Mouse (Mus musculus): ENCODE measurements around the gene Cd68. TPM values are rescaled to one million over a fixed set of nuclear protein-coding genes. Genes with fewer than 3 reads are reported as not detected.
A peak's percentile ranks its signal among the peaks of the same experiment; 100 is the strongest.

The Cd68 gene
- polyA plus RNA-seq, 1 experiment from 2014 or later = 18.9 TPM

MicroRNAs encoded within 50 kb of the gene (microRNA counts, 519-probe panel; counts per million panel counts)
- microRNA mmu-miR-1934 = not detected
- 2,797 counts per million, percentile 64 among the panel's probes with 10 or more counts for microRNA mmu-miR-467f

Small RNA genes within 50 kb of the gene (microRNA-seq; reads per million reads assigned to microRNA genes)
- gene Mir1934 = 2.8 reads per million, percentile 15 among the genes with 10 or more reads in this experiment
- not detected for gene Mir467f

Other genes with a start within 250 kb of the Cd68 start
- gene Dnah2, start 117.0 kb downstream of the Cd68 start, polyA plus RNA-seq (2015; fragmentation: Nextera tagmentation; extraction: Ambion mirVana) = 0.54 and 0.69 TPM in 2 replicates
- 7.2 and 7.3 TPM in 2 replicates for gene Efnb3, start 105.9 kb downstream of the Cd68 start, polyA plus RNA-seq (2015; fragmentation: Nextera tagmentation; extraction: Ambion mirVana)
- gene Wrap53, start 85.9 kb downstream of the Cd68 start, polyA plus RNA-seq (2015; fragmentation: Nextera tagmentation; extraction: Ambion mirVana) = 19.3 and 21.6 TPM in 2 replicates
- gene Trp53, start 85.8 kb downstream of the Cd68 start, polyA plus RNA-seq (2015; fragmentation: Nextera tagmentation; extraction: Ambion mirVana) = 118 and 120 TPM in 2 replicates
- 9.5 and 10.4 TPM in 2 replicates for gene Atp1b2, start 60.2 kb downstream of the Cd68 start, polyA plus RNA-seq (2015; fragmentation: Nextera tagmentation; extraction: Ambion mirVana)
- 1.3 and 2.2 TPM in 2 replicates for gene Shbg, start 48.2 kb downstream of the Cd68 start, polyA plus RNA-seq (2015; fragmentation: Nextera tagmentation; extraction: Ambion mirVana)
- 18.1 and 19.6 TPM in 2 replicates for gene Sat2, start 44.1 kb downstream of the Cd68 start, polyA plus RNA-seq (2015; fragmentation: Nextera tagmentation; extraction: Ambion mirVana)
- 20.9 and 22.1 TPM in 2 replicates for gene Fxr2, start 33.2 kb downstream of the Cd68 start, polyA plus RNA-seq (2015; fragmentation: Nextera tagmentation; extraction: Ambion mirVana)
- gene Sox15, start 10.8 kb downstream of the Cd68 start, polyA plus RNA-seq (2015; fragmentation: Nextera tagmentation; extraction: Ambion mirVana) = 7.7 and 7.9 TPM in 2 replicates
- gene Mpdu1, start 3.5 kb downstream of the Cd68 start, polyA plus RNA-seq (2015; fragmentation: Nextera tagmentation; extraction: Ambion mirVana) = 67.7 and 68.8 TPM in 2 replicates
- gene Eif4a1, start 6.3 kb upstream of the Cd68 start, polyA plus RNA-seq (2015; fragmentation: Nextera tagmentation; extraction: Ambion mirVana) = 454 and 462 TPM in 2 replicates
- gene Senp3, start 15.9 kb upstream of the Cd68 start, polyA plus RNA-seq (2015; fragmentation: Nextera tagmentation; extraction: Ambion mirVana) = 66.3 and 68.5 TPM in 2 replicates
- gene Tnfsf13, start 19.6 kb upstream of the Cd68 start, polyA plus RNA-seq (2015; fragmentation: Nextera tagmentation; extraction: Ambion mirVana) = 0.59 and 1.0 TPM in 2 replicates
- gene Tnfsf12, start 29.7 kb upstream of the Cd68 start, polyA plus RNA-seq (2015; fragmentation: Nextera tagmentation; extraction: Ambion mirVana) = 8.8 and 9.6 TPM in 2 replicates
- 2.9 and 4.2 TPM in 2 replicates for gene Tnfsfm13, start 29.9 kb upstream of the Cd68 start, polyA plus RNA-seq (2015; fragmentation: Nextera tagmentation; extraction: Ambion mirVana)
- gene Polr2a, start 92.5 kb upstream of the Cd68 start, polyA plus RNA-seq (2015; fragmentation: Nextera tagmentation; extraction: Ambion mirVana) = 17.7 and 20.6 TPM in 2 replicates
- gene Slc35g3, start 95.8 kb upstream of the Cd68 start, polyA plus RNA-seq (2015; fragmentation: Nextera tagmentation; extraction: Ambion mirVana) = 0.17 TPM in 1 of 2 replicates, not detected in the other
- gene Zbtb4, start 99.8 kb upstream of the Cd68 start, polyA plus RNA-seq (2015; fragmentation: Nextera tagmentation; extraction: Ambion mirVana) = 3.4 TPM in 2 replicates
- gene Chrnb1, start 129.8 kb upstream of the Cd68 start, polyA plus RNA-seq (2015; fragmentation: Nextera tagmentation; extraction: Ambion mirVana) = 5.3 and 10.3 TPM in 2 replicates
- gene Fgf11, start 135.7 kb upstream of the Cd68 start, polyA plus RNA-seq (2015; fragmentation: Nextera tagmentation; extraction: Ambion mirVana) = 1.8 and 2.5 TPM in 2 replicates
- gene Tmem102, start 139.5 kb upstream of the Cd68 start, polyA plus RNA-seq (2015; fragmentation: Nextera tagmentation; extraction: Ambion mirVana) = 14.2 and 15.0 TPM in 2 replicates
- gene Gm39566, start 149.1 kb upstream of the Cd68 start, polyA plus RNA-seq (2015; fragmentation: Nextera tagmentation; extraction: Ambion mirVana) = 0.03 TPM in 1 of 2 replicates, not detected in the other
- not detected in 2 replicates for gene Spem2, start 152.3 kb upstream of the Cd68 start, polyA plus RNA-seq (2015; fragmentation: Nextera tagmentation; extraction: Ambion mirVana)
- not detected in 2 replicates for gene Spem1, start 156.0 kb upstream of the Cd68 start, polyA plus RNA-seq (2015; fragmentation: Nextera tagmentation; extraction: Ambion mirVana)
- gene Nlgn2, start 171.6 kb upstream of the Cd68 start, polyA plus RNA-seq (2015; fragmentation: Nextera tagmentation; extraction: Ambion mirVana) = 5.3 and 6.4 TPM in 2 replicates
- 377 and 401 TPM in 2 replicates for gene Tmem256, start 172.4 kb upstream of the Cd68 start, polyA plus RNA-seq (2015; fragmentation: Nextera tagmentation; extraction: Ambion mirVana)
- gene Plscr3, start 180.2 kb upstream of the Cd68 start, polyA plus RNA-seq (2015; fragmentation: Nextera tagmentation; extraction: Ambion mirVana) = 85.1 and 98.5 TPM in 2 replicates
- 15.3 and 19.1 TPM in 2 replicates for gene Tnk1, start 192.6 kb upstream of the Cd68 start, polyA plus RNA-seq (2015; fragmentation: Nextera tagmentation; extraction: Ambion mirVana)
- gene Tmem95, start 211.9 kb upstream of the Cd68 start, polyA plus RNA-seq (2015; fragmentation: Nextera tagmentation; extraction: Ambion mirVana) = not detected in 2 replicates
- gene Kctd11, start 215.3 kb upstream of the Cd68 start, polyA plus RNA-seq (2015; fragmentation: Nextera tagmentation; extraction: Ambion mirVana) = 15.1 and 24.7 TPM in 2 replicates
- gene Acap1, start 229.4 kb upstream of the Cd68 start, polyA plus RNA-seq (2015; fragmentation: Nextera tagmentation; extraction: Ambion mirVana) = 4.0 and 5.1 TPM in 2 replicates
- 4.9 TPM in 2 replicates for gene 2810408A11Rik, start 234.8 kb upstream of the Cd68 start, polyA plus RNA-seq (2015; fragmentation: Nextera tagmentation; extraction: Ambion mirVana)
- gene Neurl4, start 234.9 kb upstream of the Cd68 start, polyA plus RNA-seq (2015; fragmentation: Nextera tagmentation; extraction: Ambion mirVana) = 7.5 TPM in 2 replicates
- gene Gps2, start 247.7 kb upstream of the Cd68 start, polyA plus RNA-seq (2015; fragmentation: Nextera tagmentation; extraction: Ambion mirVana) = 61.6 and 63.4 TPM in 2 replicates

All from stomach, embryonic 16.5 days (tissue).